Mouse (Mus musculus) left cerebral cortex, adult 2 months (tissue): ENCODE results near the gene Zbtb49. TPM values are rescaled to one million over a fixed set of nuclear protein-coding genes. Genes with fewer than 3 reads are reported as not detected.

Source experiments
- DNase-seq, 2 experiments: peaks; one replicate each; pipeline ENCODE4 v3.0.0; 2021 to 2022; ENCODE audit warnings: low spot score in 2 of 2, mixed read lengths in 1 of 2; ENCODE audit errors: extremely low spot score in 1 of 2
- H3K27ac ChIP-seq: fragments of 200-600 bp; 2 replicates; pipeline ENCODE4 v1.8.1; 2022
- H3K4me3 ChIP-seq: fragments of 200-600 bp; 2 replicates; pipeline ENCODE4 v1.8.1; 2022
- CTCF ChIP-seq: fragments of 200-600 bp; IDR thresholded peaks from 2 replicates; pipeline ENCODE4 v1.8.1; 2022; ENCODE audit warnings: antibody characterized with exemption, mild to moderate bottlenecking, moderate library complexity
- intact Hi-C: fragments of 180-260 bp; cut with DNase I; formaldehyde crosslinking; loops from one replicate; pipeline ENCODE4 v1.15.1; 2025
- long read RNA-seq, 2 experiments: library from polyadenylated mRNA; stranded (forward); transcript quantifications; one replicate each; pipeline ENCODE4 v2.0.0; 2021; ENCODE audit warnings: borderline mapping rate in 2 of 2
- total RNA-seq, 2 experiments: library from RNA; stranded (reverse); gene quantifications; 2 replicates each; pipeline ENCODE4 v1.2.3; 2021

Gene Zbtb49
- total RNA-seq, result 10 to 100 TPM; 21.1 to 22.9 TPM
- long read RNA-seq, experiment 1, transcript Zbtb49-201 (8 exons, 2,978 nt), result major isoform, 6 of 24 reads
- long read RNA-seq, experiment 1, transcript Zbtb49-205 (7 exons, 2,721 nt), result major isoform, 6 of 24 reads
- long read RNA-seq, experiment 1, partial matches to known transcripts, result 1 of 24 reads
- long read RNA-seq, experiment 1, other reads (novel, unspliced or antisense), result 9 of 24 reads
- long read RNA-seq, experiment 2, partial matches to known transcripts, result 0 of 15 reads
- long read RNA-seq, experiment 2, other reads (novel, unspliced or antisense), result 8 of 15 reads

GRCm38 (mm10) chr5:38220328-38220912, at the start of gene Zbtb49, which contains the start of gene Lyar:
Gene Zbtb49, minus strand, starts transcription at chr5:38220457.
Gene Lyar, plus strand, starts transcription at chr5:38220470.
- H3K27ac ChIP-seq, result peak within 1 kb of the TSS; percentile 77
- H3K4me3 ChIP-seq, result peak within 1 kb of the TSS; percentile 87
- intact Hi-C loops, result no loop called here
- DNase-seq, result peak; percentile 93 to 98
- TF ChIP-seq CTCF, result no peak

DNA sequence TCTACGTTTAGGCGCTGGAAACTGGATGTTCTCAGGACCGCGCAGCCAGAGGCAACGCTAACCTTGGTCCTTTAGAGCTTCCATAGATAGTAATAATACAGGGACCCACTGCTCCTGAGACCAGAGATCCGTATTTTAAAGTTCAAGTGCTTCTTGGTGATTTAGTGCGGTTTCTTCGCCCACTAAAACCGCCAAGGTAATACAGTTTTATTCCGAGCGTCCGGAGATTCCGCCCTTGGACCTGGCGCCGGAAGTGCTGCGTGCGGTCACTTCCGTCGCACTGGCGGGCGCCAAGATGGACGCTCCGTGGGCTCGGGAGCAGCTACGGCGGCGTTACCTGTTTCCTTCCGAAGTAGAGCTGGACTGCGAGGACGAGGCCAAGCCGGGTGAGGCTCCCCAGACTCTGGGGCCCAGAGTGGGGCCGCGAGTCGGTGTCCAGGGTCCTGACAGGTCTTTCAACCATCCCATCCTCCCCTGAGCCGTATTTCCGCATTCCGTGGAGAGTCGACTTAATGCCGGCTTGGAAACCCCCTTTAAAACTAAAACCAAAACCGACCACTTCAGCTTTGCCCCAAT, 39.9 kb upstream of the Zbtb49 start, which contains the start of gene Tmem128:
Gene Tmem128 (plus strand): TSS at position 79 of the 576 bp plus-strand sequence.
- intact Hi-C loops, result no loop called here
- TF ChIP-seq CTCF, result no peak
- Histone ChIP-seq H3K4me3 (peak within 1 kb of the TSS; percentile 89), H3K27ac (peak within 1 kb of the TSS; percentile 95)
- peak; percentile 73 to 74 for DNase-seq

GRCm38 (mm10) chr5:38259455-38260106, 39.3 kb upstream of the Zbtb49 start:
- peak overlapping the region; percentile 95 for H3K27ac ChIP-seq
- DNase-seq, result no peak
- H3K4me3 ChIP-seq, result peak overlapping the region; percentile 89
- intact Hi-C loops, result no loop called here
- no peak for TF ChIP-seq CTCF

GRCm38 (mm10) chr5:38258773-38259146, 38.5 kb upstream of the Zbtb49 start:
- intact Hi-C loops, result no loop called here
- Histone ChIP-seq H3K4me3 (no peak overlapping the region), H3K27ac (peak overlapping the region; percentile 59)
- no peak for DNase-seq
- TF ChIP-seq CTCF, result no peak

DNA sequence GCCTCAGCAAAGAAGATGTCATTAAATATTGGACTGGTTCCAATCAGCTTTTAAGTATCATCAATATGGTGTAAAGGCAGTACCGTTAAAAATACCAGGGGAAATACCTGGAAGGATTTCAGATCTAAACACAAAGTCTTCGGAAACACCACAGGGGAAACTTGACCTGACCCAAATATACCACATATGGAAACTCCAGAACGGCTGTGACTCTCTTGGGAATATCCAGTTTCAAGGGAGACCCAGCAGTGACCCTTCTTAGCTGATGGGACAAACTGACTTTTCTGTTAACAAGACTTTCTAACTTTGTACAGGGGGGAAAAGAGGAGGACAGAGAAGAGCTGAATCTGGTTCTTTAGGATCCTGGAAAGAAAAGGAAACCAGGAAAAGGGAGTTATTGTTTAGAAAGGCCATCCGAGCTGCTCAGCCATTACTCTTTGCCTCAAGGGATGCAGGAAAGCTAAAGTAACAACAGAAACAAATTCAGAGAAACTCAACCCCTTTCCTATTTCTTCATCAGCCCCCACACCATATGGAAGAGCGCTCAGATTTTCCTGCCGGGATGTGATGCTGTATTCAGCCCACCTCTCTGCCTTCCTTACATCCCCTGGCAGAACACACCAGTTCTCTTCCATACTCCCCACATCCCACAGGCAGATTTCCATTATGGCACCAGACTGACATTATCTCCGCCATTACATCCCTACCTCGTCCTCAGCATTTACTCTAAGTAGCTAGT, 37.9 kb upstream of the Zbtb49 start:
- intact Hi-C loops, result no loop called here
- no peak for TF ChIP-seq CTCF
- DNase-seq, result no peak
- no peak overlapping the region for H3K4me3 ChIP-seq
- peak overlapping the region; percentile 59 for H3K27ac ChIP-seq

DNA sequence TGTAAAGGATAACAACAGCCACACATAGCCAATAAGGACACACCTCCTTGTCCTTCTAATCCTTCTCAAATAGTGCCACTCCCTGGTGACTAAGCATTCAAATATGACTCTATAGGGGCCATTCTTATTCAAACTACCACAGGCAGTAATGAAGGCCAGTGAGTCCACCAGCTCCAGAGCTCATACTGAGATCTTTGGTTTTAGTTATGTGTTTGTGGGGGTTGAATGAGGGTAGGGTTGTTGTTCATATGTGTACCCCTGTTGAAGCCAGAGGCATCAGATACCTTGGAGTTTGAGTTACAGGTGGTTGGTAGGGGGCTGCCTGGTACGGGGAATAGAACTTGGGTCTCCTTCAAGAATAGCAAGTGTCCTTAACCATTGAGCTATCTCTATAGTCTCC, 36.3 kb upstream of the Zbtb49 start:
- no peak for TF ChIP-seq CTCF

DNA sequence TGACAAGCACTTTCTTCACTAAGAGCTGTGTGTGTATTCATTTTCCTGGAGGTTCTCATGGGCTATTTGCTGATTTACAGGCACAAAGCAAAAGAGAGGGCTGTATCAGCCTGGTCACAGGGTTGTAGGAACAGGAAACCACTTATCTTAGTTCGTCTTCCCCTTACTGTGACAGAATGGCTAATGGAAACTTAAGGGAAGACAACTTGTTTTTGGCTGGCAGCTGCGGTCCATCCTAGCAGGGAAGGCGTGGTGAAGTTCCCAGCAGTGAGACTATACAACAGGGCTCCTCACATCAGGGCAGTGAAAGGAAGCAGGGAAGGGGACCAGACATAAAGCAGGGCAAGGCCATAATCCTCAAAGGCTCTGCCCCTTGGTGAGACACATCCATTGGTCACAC, 35.4 kb upstream of the Zbtb49 start:
- intact Hi-C loops, result no loop called here
- TF ChIP-seq CTCF, result no peak
- DNase-seq, result no peak
- H3K27ac ChIP-seq, result no peak overlapping the region
- no peak overlapping the region for H3K4me3 ChIP-seq

More for the DNA sequence above, 36.3 kb upstream of the Zbtb49 start:
- no peak for DNase-seq
- intact Hi-C loops, result no loop called here
- H3K27ac ChIP-seq, result no peak overlapping the region
- H3K4me3 ChIP-seq, result no peak overlapping the region

GRCm38 (mm10) chr5:38255195-38255594, 34.9 kb upstream of the Zbtb49 start:
- intact Hi-C loops, result no loop called here
- Histone ChIP-seq H3K27ac (no peak overlapping the region), H3K4me3 (no peak overlapping the region)
- peak; percentile 48 for TF ChIP-seq CTCF
- DNase-seq, result no peak

DNA sequence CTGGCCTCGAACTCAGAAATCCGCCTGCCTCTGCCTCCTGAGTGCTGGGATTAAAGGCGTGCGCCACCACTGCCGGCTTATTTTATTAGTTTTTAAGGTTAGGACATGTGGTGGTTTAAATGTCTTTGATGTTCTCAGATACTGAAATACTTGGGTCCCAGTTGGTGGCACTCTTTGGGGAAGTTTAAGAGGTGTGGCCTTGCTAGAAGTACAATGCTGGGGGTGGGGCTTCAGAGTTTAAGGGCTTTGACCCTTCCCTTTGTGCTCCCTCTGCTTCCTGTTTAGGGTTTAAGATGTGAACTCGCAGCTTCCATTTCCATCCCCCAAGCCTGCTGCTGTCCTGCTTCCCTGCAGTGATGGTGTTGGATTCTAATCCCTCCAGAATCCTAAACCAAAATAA, 21.7 kb upstream of the Zbtb49 start:
- intact Hi-C loops, result no loop called here
- no peak for TF ChIP-seq CTCF
- no peak for DNase-seq
- no peak overlapping the region for H3K27ac ChIP-seq
- H3K4me3 ChIP-seq, result no peak overlapping the region

DNA sequence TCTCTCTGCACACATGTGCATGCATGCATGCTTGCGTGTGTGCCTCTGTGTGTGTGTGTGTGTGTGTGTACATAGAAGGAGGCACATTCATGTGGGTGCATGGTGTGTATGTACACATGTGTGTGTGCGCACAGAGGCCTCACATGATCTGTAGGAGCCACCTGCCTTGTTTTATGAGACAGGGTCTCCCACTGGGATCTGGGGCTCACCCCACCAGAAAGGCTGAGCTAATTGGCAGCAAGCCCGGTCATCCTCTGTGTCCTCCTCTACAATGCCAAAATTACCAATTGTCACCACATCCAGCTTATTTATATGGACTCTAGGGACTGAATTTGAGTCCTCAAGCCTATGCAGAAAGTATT, 21.2 kb upstream of the Zbtb49 start:
- H3K27ac ChIP-seq, result no peak overlapping the region
- TF ChIP-seq CTCF, result no peak
- no peak overlapping the region for H3K4me3 ChIP-seq
- DNase-seq, result no peak
- intact Hi-C loops, result no loop called here

DNA sequence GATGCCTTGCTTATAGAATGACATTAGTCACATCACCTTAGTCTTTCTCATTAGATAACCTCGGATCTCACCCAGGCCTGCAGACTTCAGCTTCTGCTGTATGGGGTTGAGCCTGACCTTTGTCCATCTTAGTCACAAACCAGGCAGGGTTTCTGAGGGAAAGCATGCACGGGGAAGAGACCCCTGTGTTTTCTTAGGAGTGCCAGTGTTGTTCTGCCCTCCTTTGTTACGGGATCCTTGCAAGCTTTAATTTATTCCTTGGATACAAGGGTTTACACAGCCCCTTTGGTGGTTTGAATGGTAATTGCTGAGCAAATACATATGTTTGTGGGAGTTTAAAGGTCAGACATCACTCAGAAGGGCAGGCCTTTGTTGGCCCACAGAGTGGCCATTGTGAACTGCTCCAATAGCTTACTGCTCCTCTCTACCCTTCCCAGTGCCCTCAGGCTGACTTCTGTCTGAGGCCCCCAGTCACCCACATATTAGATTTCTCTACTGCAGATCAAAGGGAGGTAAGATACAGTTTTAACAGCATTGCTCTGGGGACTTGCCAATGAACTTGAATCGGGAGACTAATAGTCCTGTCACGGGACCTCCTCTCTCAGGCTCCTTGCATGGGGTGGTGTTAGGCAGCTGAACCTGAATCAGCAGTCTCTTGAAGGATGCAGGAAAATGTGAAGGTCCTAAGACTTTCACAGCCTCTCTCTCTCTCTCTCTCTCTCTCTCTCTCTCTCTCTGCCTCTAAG, 20.6 kb upstream of the Zbtb49 start:
- intact Hi-C loops, result no loop called here
- DNase-seq, result no peak
- Histone ChIP-seq H3K27ac (no peak overlapping the region), H3K4me3 (no peak overlapping the region)
- TF ChIP-seq CTCF, result no peak
